Mouse (Mus musculus): ENCODE data around the gene Gcg.

Gene Gcg

DNA sequence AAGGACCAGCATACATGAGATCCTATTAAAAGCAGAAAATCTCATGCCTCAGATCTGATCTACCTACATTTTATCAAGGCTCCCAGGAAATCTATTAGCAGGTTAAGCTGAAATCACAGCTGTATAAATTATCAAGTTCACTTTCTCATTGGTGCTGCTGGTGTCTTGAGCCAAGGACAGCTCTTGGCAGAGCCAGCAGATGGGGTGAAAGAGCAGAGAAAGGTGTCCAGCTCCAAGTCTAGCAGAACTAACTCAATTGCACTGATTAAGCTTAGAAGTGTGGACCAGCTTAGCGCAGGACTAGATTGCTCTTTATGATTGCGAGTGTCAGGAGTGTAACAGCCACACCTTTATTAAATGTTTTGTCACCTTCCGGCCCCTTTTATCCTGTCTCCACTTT lies 1.5 kb upstream of the Gcg start:
- peak; percentile 2 for DNase-seq (ENCODE audit: low read depth, low spot score)
- Histone ChIP-seq H3K36me3 (ENCODE audit: control insufficient read depth, insufficient read depth, low read length, poor library complexity, severe bottlenecking) (no peaks in the 10 kb centered on the region), H3K27me3 (ENCODE audit: control insufficient read depth, insufficient read depth, low read length, poor library complexity, severe bottlenecking) (no peaks in the 10 kb centered on the region)

DNA sequence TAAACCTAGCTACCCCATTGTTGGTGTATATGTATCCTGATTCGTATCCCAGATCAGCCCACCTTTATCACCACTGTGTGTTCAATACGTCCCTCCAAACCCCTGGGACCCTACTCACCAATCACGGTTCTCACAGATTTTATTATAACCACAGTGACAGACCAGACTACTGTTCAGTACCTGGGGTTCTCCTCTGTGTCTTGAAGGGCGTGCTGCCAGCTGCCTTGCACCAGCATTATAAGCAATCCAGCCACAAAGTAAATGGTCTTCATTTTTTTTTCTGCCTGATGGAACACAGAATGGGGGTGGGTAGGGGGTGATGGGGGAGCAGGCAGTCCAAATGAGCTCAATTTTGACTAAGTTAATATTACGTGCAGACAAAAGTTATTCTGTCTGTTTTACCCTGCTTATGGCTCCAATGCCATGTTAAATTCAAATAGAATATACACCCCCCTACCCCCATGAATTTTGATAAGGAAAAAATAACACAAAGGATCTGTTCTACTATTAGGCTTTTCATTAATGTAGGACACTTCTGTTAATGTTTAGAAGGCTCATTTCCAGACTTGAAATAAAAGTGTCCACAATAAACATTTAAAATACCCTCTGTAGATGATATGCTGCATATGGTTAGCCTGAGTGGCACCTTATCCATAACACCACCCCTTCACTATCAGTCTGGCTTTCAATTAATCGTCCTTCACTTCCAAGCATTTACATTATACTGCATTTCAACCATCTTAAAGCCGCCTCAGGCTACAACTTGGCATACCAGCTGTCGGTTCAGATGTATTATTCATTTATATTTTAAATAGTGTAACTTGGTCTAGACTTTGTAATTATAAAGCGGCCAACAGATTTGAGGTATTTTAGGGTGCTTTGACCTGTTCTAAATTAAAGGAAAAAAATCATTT lies 2.9 kb downstream of the Gcg start:
- no peak for DNase-seq (ENCODE audit: low read depth, low spot score)
- Histone ChIP-seq H3K27me3 (ENCODE audit: control insufficient read depth, insufficient read depth, low read length, poor library complexity, severe bottlenecking) (no peaks in the 10 kb centered on the region), H3K36me3 (ENCODE audit: control insufficient read depth, insufficient read depth, low read length, poor library complexity, severe bottlenecking) (no peaks in the 10 kb centered on the region)

DNA sequence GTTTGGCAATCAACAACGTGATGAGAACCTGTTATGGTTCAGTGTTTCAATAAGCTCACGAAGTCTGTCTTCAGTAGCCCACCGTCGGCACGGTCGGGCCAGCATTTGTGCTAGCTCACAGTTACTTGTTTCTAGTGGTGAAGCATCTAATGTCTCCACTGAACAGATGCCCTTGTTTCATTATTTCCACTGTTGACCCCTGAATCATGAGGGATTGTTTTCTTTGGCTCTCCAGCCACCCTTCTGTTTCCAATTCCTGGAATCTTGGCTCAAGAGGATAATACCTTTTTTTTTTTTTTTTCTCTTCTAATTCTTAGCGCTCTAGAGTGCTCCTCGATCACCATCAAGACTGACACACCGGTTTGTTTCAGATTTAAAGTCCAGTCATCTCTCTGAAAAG lies 13.9 kb downstream of the Gcg start:
- no peaks in the 10 kb centered on the region for H3K36me3 ChIP-seq (ENCODE audit: control insufficient read depth, insufficient read depth, low read length, poor library complexity, severe bottlenecking)
- DNase-seq (ENCODE audit: low read depth, low spot score), result no peak
- no peaks in the 10 kb centered on the region; the same call in 1 of the 2 replicates for H3K27me3 ChIP-seq (ENCODE audit: control insufficient read depth, insufficient read depth, low read length, poor library complexity, severe bottlenecking)

DNA sequence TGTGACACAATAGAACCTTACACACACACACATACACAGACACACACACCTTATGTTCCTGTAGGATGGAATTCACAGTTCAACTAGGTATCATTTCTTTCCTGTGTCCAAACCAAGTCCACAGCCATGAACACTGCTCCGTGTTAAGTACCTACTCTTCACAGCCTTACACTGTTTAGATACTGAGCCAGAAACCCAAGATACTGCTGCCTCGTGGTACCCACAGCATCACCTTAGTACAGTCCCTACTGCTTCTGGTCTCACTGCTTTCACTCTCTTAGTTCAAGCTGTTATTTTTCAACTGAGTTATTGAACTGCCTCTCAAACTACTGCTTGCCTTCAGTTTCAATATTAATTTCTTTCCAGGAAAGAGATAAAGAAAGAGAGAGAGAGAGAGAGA lies 20.2 kb downstream of the Gcg start:
- Histone ChIP-seq H3K27me3 (ENCODE audit: control insufficient read depth, insufficient read depth, low read length, poor library complexity, severe bottlenecking) (no peaks in the 10 kb centered on the region), H3K36me3 (ENCODE audit: control insufficient read depth, insufficient read depth, low read length, poor library complexity, severe bottlenecking) (no peaks in the 10 kb centered on the region)
- DNase-seq (ENCODE audit: low read depth, low spot score), result no peak

DNA sequence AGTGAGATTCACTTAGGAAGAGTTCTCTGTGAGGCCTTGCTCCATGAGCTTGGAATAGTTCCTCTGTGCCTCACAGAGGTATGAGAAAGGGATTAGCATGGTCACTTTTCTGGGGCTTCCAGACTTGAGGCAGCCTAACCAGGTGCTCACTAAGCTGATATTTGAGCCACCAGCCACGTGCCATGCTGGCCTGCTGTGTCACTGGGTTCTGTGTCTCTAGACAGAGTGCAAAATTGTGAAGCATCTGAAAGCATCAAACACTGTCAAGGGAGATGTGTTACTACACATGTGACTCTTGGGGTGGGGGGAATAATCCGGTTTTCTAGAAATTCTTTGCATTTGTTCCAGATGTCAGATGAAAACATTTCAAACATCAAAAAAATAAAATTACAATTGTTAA lies 21.3 kb downstream of the Gcg start:
- Histone ChIP-seq H3K36me3 (ENCODE audit: control insufficient read depth, insufficient read depth, low read length, poor library complexity, severe bottlenecking) (no peaks in the 10 kb centered on the region), H3K27me3 (ENCODE audit: control insufficient read depth, insufficient read depth, low read length, poor library complexity, severe bottlenecking) (no peaks in the 10 kb centered on the region)
- DNase-seq (ENCODE audit: low read depth, low spot score), result no peak

DNA sequence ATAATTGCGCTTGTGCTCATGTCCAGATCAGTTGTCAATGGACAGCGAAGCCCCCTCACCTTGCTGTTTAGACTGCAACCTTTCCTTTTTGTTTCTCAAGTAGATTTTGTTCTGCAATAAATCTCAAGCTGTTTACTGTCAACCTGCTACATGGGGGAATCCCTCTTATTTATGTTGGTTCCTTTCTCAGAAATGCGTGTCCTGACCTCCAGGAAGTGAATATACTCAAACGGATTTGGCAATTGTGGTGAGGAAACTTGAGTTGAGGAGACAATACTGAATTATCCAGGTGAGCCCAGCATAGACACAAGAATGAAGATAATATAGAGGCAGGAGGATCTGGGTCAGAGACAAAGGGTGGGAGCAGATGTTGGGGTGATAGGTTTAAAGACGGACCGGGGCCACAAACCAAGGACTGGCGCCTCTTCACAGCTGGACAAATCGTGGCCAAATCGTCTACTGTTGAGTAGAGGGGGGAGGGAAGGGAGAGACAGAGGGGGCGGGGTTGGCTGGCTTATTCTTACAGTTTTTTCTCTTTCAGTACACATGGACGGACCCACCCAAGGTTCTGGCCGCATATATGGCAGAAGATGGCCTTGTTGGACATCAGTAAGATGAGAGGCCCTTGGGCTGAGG lies 22.5 kb downstream of the Gcg start:
- Histone ChIP-seq H3K36me3 (ENCODE audit: control insufficient read depth, insufficient read depth, low read length, poor library complexity, severe bottlenecking) (no peaks in the 10 kb centered on the region), H3K27me3 (ENCODE audit: control insufficient read depth, insufficient read depth, low read length, poor library complexity, severe bottlenecking) (no peaks in the 10 kb centered on the region)
- peak; percentile 61 for DNase-seq (ENCODE audit: low read depth, low spot score)

DNA sequence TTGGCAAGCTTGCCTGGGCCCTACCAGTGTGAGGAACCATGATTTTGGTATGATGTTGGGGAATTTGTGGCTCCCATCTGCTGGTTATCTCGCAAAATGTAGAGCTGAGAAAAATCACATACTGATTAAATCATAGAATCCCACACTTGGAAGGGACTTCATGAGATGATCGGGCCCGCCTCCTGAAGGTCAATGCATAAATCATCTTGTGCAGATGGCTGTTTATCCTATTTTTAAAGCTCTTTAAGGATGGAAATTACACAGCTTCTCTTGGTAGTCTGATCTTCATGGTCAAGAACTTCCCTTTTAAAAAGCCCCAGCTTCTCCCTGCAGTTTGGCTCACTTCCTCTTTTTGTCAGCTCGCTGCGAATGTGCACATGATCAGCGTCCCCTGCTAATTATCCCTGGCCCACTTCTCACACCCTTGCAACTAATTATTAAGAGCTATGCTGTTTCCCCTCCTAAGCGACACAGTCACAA lies 23.2 kb downstream of the Gcg start:
- Histone ChIP-seq H3K36me3 (ENCODE audit: control insufficient read depth, insufficient read depth, low read length, poor library complexity, severe bottlenecking) (no peaks in the 10 kb centered on the region), H3K27me3 (ENCODE audit: control insufficient read depth, insufficient read depth, low read length, poor library complexity, severe bottlenecking) (no peaks in the 10 kb centered on the region)
- DNase-seq (ENCODE audit: low read depth, low spot score), result peak; percentile 88

DNA sequence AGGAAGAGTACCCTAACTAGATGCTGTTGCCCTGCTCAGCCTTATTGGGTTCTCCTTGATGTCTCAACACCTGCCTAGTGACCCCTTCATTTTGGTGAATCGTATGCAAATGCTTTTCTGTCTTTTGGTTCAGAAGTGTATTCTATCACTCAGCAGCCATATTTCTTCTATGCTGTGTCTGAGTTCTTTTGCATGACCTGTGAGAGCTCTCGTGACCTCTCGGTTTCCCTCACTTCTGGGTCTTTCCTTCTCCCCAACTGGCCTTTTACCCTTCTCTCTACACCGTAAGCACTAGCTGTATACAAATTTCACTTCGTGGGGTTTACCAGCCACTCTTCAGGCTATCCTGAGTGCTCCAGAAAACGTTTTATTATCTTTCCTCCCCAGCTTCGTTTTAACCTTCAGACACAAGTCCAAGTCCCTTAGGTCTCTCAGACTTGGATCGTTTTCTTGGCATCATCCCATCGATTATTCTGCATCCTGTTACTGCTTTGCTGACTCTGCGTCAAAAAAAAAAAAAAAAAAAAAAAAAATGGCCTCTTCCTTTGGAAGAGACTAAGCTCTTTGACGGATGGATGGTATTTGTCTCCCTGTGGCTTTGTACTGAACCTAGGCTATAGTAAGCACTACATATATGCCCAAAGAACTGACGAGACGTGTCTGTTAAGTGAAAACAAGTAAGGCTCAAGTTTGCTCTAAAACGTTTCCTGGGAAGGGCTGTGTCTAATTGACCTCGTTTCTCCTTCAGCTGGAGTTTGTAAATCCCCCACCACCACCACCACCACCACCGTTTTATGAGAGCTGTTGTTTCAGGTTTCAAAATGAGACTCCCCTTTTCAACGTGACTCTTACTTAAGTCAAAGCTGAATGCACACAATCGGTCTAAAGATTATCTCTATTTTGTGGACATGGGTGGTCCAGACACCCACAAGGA lies 23.9 kb downstream of the Gcg start:
- peak; percentile 40 for DNase-seq (ENCODE audit: low read depth, low spot score)
- no peaks in the 10 kb centered on the region for H3K27me3 ChIP-seq (ENCODE audit: control insufficient read depth, insufficient read depth, low read length, poor library complexity, severe bottlenecking)

DNA sequence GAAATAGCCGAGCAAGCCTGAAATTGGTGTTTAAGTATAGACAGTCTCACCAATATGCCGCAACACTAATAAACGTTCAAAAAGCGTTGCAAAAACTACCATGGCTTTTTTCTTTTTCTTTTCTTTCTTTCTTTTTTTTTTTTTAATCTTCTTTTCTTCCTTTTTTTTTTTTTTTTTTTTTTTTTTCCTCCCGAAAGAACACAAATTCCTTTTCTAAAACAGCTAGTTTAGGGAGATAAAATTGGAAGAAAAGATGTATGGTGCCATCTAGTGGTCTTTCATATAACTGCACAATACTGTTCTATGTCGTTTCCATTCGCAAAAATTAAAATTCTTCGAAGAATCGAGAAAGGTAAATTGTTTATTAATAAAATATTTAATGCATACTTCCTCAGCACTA lies 25.4 kb downstream of the Gcg start:
- no peaks in the 10 kb centered on the region for H3K27me3 ChIP-seq (ENCODE audit: control insufficient read depth, insufficient read depth, low read length, poor library complexity, severe bottlenecking)
- no peaks in the 10 kb centered on the region for H3K36me3 ChIP-seq (ENCODE audit: control insufficient read depth, insufficient read depth, low read length, poor library complexity, severe bottlenecking)
- DNase-seq (ENCODE audit: low read depth, low spot score), result peak; percentile 66

More for the DNA sequence above, 23.9 kb downstream of the Gcg start:
- no peaks in the 10 kb centered on the region for H3K36me3 ChIP-seq (ENCODE audit: control insufficient read depth, insufficient read depth, low read length, poor library complexity, severe bottlenecking)

DNA sequence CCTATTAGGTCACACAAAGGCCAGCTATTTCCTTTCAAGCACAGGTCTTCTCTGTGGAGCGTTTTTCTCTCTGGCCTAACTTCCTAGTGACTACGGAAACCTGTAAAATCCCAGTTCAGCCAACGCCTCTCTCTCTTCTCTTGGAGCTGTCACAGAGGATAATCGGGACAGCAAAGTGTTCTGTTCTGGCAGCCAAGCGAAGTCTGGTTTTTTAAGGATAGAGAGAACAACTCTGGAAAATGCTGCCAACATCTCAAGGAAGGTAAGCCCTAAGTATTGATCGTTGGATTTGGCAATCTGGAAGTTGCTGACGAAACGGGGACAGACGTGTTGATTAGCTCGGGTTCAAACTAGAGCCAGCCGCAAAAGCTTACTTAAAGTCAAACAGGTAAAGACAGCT lies 28.5 kb downstream of the Gcg start:
- Histone ChIP-seq H3K27me3 (ENCODE audit: control insufficient read depth, insufficient read depth, low read length, poor library complexity, severe bottlenecking) (no peaks in the 10 kb centered on the region), H3K36me3 (ENCODE audit: control insufficient read depth, insufficient read depth, low read length, poor library complexity, severe bottlenecking) (no peaks in the 10 kb centered on the region)
- no peak for DNase-seq (ENCODE audit: low read depth, low spot score)

DNA sequence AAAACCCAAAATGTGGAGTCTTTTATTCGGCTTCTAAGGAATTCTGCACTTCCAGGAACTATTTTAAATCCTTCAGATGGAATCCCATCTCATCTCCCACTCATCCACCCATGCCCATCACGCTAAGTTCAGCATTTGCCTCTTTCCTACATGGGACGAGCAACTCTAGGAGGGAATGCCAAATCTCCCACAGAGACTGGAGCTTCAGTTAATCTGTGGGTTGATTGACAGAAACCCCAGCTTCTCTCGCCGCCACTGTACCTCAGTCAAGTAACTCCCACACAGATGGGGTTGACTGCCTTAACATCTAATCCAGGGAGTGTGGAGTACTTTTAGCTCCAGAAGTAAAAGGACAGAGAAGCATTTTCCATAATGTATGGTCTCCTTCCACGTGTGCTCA lies 29.4 kb downstream of the Gcg start:
- Histone ChIP-seq H3K36me3 (ENCODE audit: control insufficient read depth, insufficient read depth, low read length, poor library complexity, severe bottlenecking) (no peaks in the 10 kb centered on the region), H3K27me3 (ENCODE audit: control insufficient read depth, insufficient read depth, low read length, poor library complexity, severe bottlenecking) (no peaks in the 10 kb centered on the region)
- DNase-seq (ENCODE audit: low read depth, low spot score), result no peak

DNA sequence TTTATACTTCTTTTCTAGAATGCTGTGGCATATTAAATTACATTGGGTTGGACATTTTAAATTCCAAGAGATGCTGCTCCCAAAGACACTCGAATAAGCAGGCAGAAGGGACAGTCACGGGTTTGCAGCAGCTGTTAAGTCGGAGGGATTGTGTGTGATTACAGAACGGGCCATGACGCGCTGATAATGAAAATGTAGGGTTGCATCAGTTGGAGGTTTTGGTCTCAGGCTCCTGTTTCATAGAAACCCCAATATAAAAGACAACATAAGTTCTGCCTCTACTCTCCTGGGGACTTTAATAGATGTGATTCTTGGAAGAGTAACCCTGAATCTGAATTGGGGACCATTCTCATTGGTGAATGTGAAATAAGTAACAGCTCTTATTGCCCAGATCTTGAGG lies 33.1 kb downstream of the Gcg start:
- no peak for DNase-seq (ENCODE audit: low read depth, low spot score)
- no peaks in the 10 kb centered on the region; the same call in 1 of the 2 replicates for H3K27me3 ChIP-seq (ENCODE audit: control insufficient read depth, insufficient read depth, low read length, poor library complexity, severe bottlenecking)
- no peaks in the 10 kb centered on the region for H3K36me3 ChIP-seq (ENCODE audit: control insufficient read depth, insufficient read depth, low read length, poor library complexity, severe bottlenecking)

DNA sequence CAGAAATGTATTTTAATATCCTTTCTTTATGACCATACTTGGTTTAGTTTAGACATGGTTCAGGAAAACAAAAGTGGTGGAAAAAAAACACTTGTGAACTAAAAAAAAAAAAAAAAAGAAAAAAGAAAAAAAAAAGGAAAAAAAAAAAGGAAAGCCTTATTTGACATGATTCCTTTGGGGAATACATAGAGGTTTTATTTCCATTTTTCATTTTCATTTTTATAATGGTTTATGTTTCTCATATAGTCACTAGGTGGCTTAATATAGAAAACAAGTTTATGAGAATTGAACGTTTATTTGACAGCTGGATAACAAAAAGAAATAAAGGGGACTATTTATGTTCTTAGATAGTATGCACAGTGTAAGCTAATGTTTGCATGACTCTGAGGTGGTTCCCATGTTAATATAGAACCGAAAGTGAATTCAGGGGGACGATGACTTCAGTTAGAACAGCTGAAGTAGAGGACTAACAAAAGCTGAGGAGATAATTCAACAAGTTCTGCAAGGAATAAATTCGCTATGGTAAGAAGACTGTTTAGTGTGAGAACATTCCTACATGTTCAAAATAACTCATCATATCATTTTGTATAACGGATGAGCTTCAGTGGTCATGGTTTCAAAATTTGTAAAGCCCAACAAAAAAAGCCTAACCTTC lies 33.6 kb downstream of the Gcg start:
- Histone ChIP-seq H3K27me3 (ENCODE audit: control insufficient read depth, insufficient read depth, low read length, poor library complexity, severe bottlenecking) (no peaks in the 10 kb centered on the region; the same call in 1 of the 2 replicates), H3K36me3 (ENCODE audit: control insufficient read depth, insufficient read depth, low read length, poor library complexity, severe bottlenecking) (no peaks in the 10 kb centered on the region)
- peak; percentile 21 for DNase-seq (ENCODE audit: low read depth, low spot score)

Measured in splenic B cell, adult 2 months (primary cell).